Mouse (Mus musculus) CH12.LX (cell line): ENCODE measurements around the gene Gse1. TPM values are rescaled to one million over a fixed set of nuclear protein-coding genes. Genes with fewer than 3 reads are reported as not detected.

Source experiments
- DNase-seq: peaks from one replicate; pipeline ENCODE4 v3.0.0-alpha.2; 2013; ENCODE audit errors: extremely low read depth
- H3K27ac ChIP-seq: 2 replicates; pipeline ENCODE4 v1.5.1; 2012; ENCODE audit warnings: low read depth, mild to moderate bottlenecking, control low read depth, moderate library complexity; ENCODE audit not compliant: insufficient read depth
- H3K27me3 ChIP-seq: replicated peaks from 2 replicates; pipeline ENCODE3; 2012; ENCODE audit warnings: inconsistent platforms
- H3K36me3 ChIP-seq, 2 experiments: replicated peaks in 1 of 2; 2 replicates each; pipeline versions ENCODE3 to v1.6.1; 2012; ENCODE audit warnings: inconsistent platforms in 1 of 2, low read length in 1 of 2, mild to moderate bottlenecking in 1 of 2, mixed read lengths in 1 of 2, moderate library complexity in 1 of 2; ENCODE audit not compliant: control insufficient read depth in 1 of 2, insufficient read depth in 1 of 2
- H3K4me1 ChIP-seq, 2 experiments: 2 replicates each; pipeline ENCODE4 v1.6.1; 2012; ENCODE audit warnings: inconsistent platforms in 1 of 2, moderate library complexity in 1 of 2; ENCODE audit not compliant: insufficient read depth in 2 of 2, control insufficient read depth in 1 of 2
- H3K4me2 ChIP-seq: 2 replicates; pipeline ENCODE4 v1.6.1; 2012; ENCODE audit warnings: low read depth, mild to moderate bottlenecking, control low read depth; ENCODE audit not compliant: poor library complexity, insufficient read depth, severe bottlenecking
- H3K4me3 ChIP-seq, 3 experiments: fragments of 150-350 bp in 1 of 3; sonication (generic) in 1 of 3; replicated peaks in 1 of 3; 2 replicates each; pipeline versions ENCODE3 to v1.5.1; 2011 to 2012; ENCODE audit warnings: low read depth in 2 of 3, low read length in 2 of 3, mild to moderate bottlenecking in 2 of 3, moderate library complexity in 2 of 3, control low read depth in 1 of 3, improper control_type of control experiment in 1 of 3, inconsistent platforms in 1 of 3, mixed read lengths in 1 of 3; ENCODE audit not compliant: poor library complexity in 1 of 3
- H3K79me2 ChIP-seq: replicated peaks from 2 replicates; pipeline ENCODE4 v1.6.1; 2012; ENCODE audit warnings: mild to moderate bottlenecking, moderate library complexity; ENCODE audit not compliant: control insufficient read depth, poor library complexity, insufficient read depth, severe bottlenecking; ENCODE audit errors: extremely low read depth
- H3K9ac ChIP-seq: 2 replicates; pipeline ENCODE4 v1.6.1; 2012; ENCODE audit warnings: low read depth, mild to moderate bottlenecking, control low read depth, moderate library complexity; ENCODE audit not compliant: insufficient read depth
- H3K9me3 ChIP-seq: replicated peaks from 2 replicates; pipeline ENCODE3; 2012; ENCODE audit warnings: low read length, inconsistent platforms, mixed read lengths
- CHD1 ChIP-seq: IDR thresholded peaks from 2 replicates; pipeline ENCODE4 v1.6.1; 2012; ENCODE audit warnings: low read depth, low read length, improper control_type of control experiment, inconsistent platforms
- CHD2 ChIP-seq: IDR thresholded peaks from 2 replicates; pipeline ENCODE4 v1.6.1; 2011; ENCODE audit warnings: low read length, improper control_type of control experiment
- CTCF ChIP-seq, 2 experiments: IDR thresholded peaks in 1 of 2; conservative IDR thresholded peaks in 1 of 2; 2 replicates each; pipeline ENCODE4 v1.5.1; 2011 to 2012; ENCODE audit warnings: low read depth in 2 of 2, low read length in 2 of 2, improper control_type of control experiment in 1 of 2, inconsistent platforms in 1 of 2, mild to moderate bottlenecking in 1 of 2, moderate library complexity in 1 of 2
- E2F4 ChIP-seq: IDR thresholded peaks from 2 replicates; pipeline ENCODE4 v1.6.1; 2011; ENCODE audit warnings: low read depth, low read length, improper control_type of control experiment; ENCODE audit not compliant: insufficient replicate concordance
- ETS1 ChIP-seq: conservative IDR thresholded peaks from 2 replicates; pipeline ENCODE4 v1.6.1; 2012; ENCODE audit warnings: low read depth, mild to moderate bottlenecking, inconsistent platforms, low read length, improper control_type of control experiment, moderate library complexity
- GABPA ChIP-seq: IDR thresholded peaks from 2 replicates; pipeline ENCODE4 v1.6.1; 2012; ENCODE audit warnings: low read depth, low read length, improper control_type of control experiment, inconsistent platforms; ENCODE audit not compliant: insufficient replicate concordance
- HCFC1 ChIP-seq: IDR thresholded peaks from 2 replicates; pipeline ENCODE4 v1.6.1; 2012; ENCODE audit warnings: low read depth, mild to moderate bottlenecking, inconsistent platforms, low read length, improper control_type of control experiment
- IRF4 ChIP-seq: IDR thresholded peaks from 2 replicates; pipeline ENCODE4 v1.6.1; 2014; ENCODE audit warnings: low read depth, mild to moderate bottlenecking, inconsistent platforms, low read length, improper control_type of control experiment
- JUN ChIP-seq: IDR thresholded peaks from 2 replicates; pipeline ENCODE4 v1.6.1; 2011; ENCODE audit warnings: low read depth, mild to moderate bottlenecking, low read length, improper control_type of control experiment, moderate library complexity; ENCODE audit not compliant: insufficient read depth
- JUND ChIP-seq: conservative IDR thresholded peaks from 2 replicates; pipeline ENCODE4 v1.6.1; 2011; ENCODE audit warnings: low read depth, low read length, improper control_type of control experiment
- KAT2A ChIP-seq: IDR thresholded peaks from 2 replicates; pipeline ENCODE4 v1.6.1; 2012; ENCODE audit warnings: low read length, improper control_type of control experiment, inconsistent platforms; ENCODE audit not compliant: insufficient replicate concordance
- MAFK ChIP-seq: IDR thresholded peaks from 2 replicates; pipeline ENCODE4 v1.6.1; 2011; ENCODE audit warnings: low read length, improper control_type of control experiment; ENCODE audit not compliant: insufficient replicate concordance
- MAX ChIP-seq: IDR thresholded peaks from 2 replicates; pipeline ENCODE4 v1.6.1; 2011; ENCODE audit warnings: low read length, improper control_type of control experiment
- MAZ ChIP-seq: IDR thresholded peaks from 2 replicates; pipeline ENCODE4 v1.6.1; 2012; ENCODE audit warnings: low read depth, mild to moderate bottlenecking, inconsistent platforms, low read length, improper control_type of control experiment, moderate library complexity
- MEF2A ChIP-seq: IDR thresholded peaks from 2 replicates; pipeline ENCODE4 v1.6.1; 2014; ENCODE audit warnings: low read depth, mild to moderate bottlenecking, inconsistent platforms, low read length, improper control_type of control experiment, borderline replicate concordance
- MXI1 ChIP-seq: IDR thresholded peaks from 2 replicates; pipeline ENCODE4 v1.6.1; 2011; ENCODE audit warnings: mild to moderate bottlenecking, low read depth, low read length, improper control_type of control experiment
- MYC ChIP-seq: IDR thresholded peaks from 2 replicates; pipeline ENCODE4 v1.6.1; 2011; ENCODE audit warnings: low read depth, mild to moderate bottlenecking, improper control_type of control experiment, low read length
- NELFE ChIP-seq: IDR thresholded peaks from 2 replicates; pipeline ENCODE4 v1.6.1; 2011; ENCODE audit warnings: low read depth, low read length, improper control_type of control experiment
- PAX5 ChIP-seq: IDR thresholded peaks from 2 replicates; pipeline ENCODE4 v1.6.1; 2012; ENCODE audit warnings: low read length, inconsistent platforms, mixed read lengths
- POLR2A ChIP-seq: IDR thresholded peaks from 2 replicates; pipeline ENCODE4 v1.6.1; 2011; ENCODE audit warnings: low read depth, mild to moderate bottlenecking, improper control_type of control experiment, low read length
- RAD21 ChIP-seq: IDR thresholded peaks from 2 replicates; pipeline ENCODE4 v1.6.1; 2011; ENCODE audit warnings: low read depth, mild to moderate bottlenecking, low read length, improper control_type of control experiment, moderate library complexity
- RCOR1 ChIP-seq: conservative IDR thresholded peaks from 2 replicates; pipeline ENCODE4 v1.6.1; 2012; ENCODE audit warnings: low read depth, mild to moderate bottlenecking, inconsistent platforms, low read length, improper control_type of control experiment
- SIN3A ChIP-seq: IDR thresholded peaks from 2 replicates; pipeline ENCODE4 v1.6.1; 2012; ENCODE audit warnings: low read length, improper control_type of control experiment, inconsistent platforms
- TCF12 ChIP-seq: IDR thresholded peaks from 2 replicates; pipeline ENCODE4 v1.6.1; 2014; ENCODE audit warnings: low read depth, mild to moderate bottlenecking, inconsistent platforms, low read length, improper control_type of control experiment
- UBTF ChIP-seq: IDR thresholded peaks from 2 replicates; pipeline ENCODE4 v1.6.1; 2012; ENCODE audit warnings: low read depth, mild to moderate bottlenecking, inconsistent platforms, low read length, improper control_type of control experiment, moderate library complexity
- ZC3H11A ChIP-seq: IDR thresholded peaks from 2 replicates; pipeline ENCODE4 v1.6.1; 2012; ENCODE audit warnings: low read depth, mild to moderate bottlenecking, inconsistent platforms, low read length, improper control_type of control experiment
- ZKSCAN1 ChIP-seq: IDR thresholded peaks from 2 replicates; pipeline ENCODE4 v1.6.1; 2012; ENCODE audit warnings: low read depth, inconsistent platforms, low read length, improper control_type of control experiment, borderline replicate concordance
- ZMIZ1 ChIP-seq: IDR thresholded peaks from 2 replicates; pipeline ENCODE4 v1.6.1; 2012; ENCODE audit warnings: low read depth, mild to moderate bottlenecking, inconsistent platforms, low read length, improper control_type of control experiment
- ZNF384 ChIP-seq: IDR thresholded peaks from 2 replicates; pipeline ENCODE4 v1.6.1; 2012; ENCODE audit warnings: low read depth, low read length, improper control_type of control experiment, inconsistent platforms
- dilution Hi-C: fragments of 300-500 bp; cut with MboI; formaldehyde crosslinking; loops from 2 replicates; pipeline ENCODE4 v1.14.3; 2020; ENCODE audit warnings: low sequenced_read_pairs; ENCODE audit not compliant: extremely low pct_unique_long_range_greater_than_20kb, extremely low pct_ligation_motif_present
- in situ Hi-C: fragments of 300-500 bp; cut with MboI; formaldehyde crosslinking; loops from 3 replicates; pipeline ENCODE4 v1.14.3; 2019; ENCODE audit warnings: low sequenced_read_pairs, low pct_ligation_motif_present, low pct_unique_long_range_greater_than_20kb, mixed read lengths
- polyA plus RNA-seq: library from polyadenylated mRNA; unstranded; fragments of >175 nt; gene quantifications from 2 replicates; pipeline ENCODE4 v1.2.1, GENCODE M21; 2012; ENCODE audit warnings: low read depth; ENCODE audit not compliant: insufficient read length
- total RNA-seq, 2 experiments: library from RNA; depleted of rRNA; stranded (reverse); fragments of 300-350 nt in 1 of 2; fragments of >200 nt in 1 of 2; gene quantifications; 2 replicates each; pipeline ENCODE4 v1.2.3; 2012 to 2014

Gene Gse1
- total and polyA plus RNA-seq, 3 experiments, result 1.3 to 9.8 (median 8.5) TPM

GRCm38 (mm10) chr8:120289191-120289590, 60.9 kb downstream of the Gse1 start:
- no peaks in the 10 kb centered on the region for H3K36me3 ChIP-seq
- no peak overlapping the region for H3K27ac ChIP-seq
- H3K9me3 ChIP-seq, result no peaks in the 10 kb centered on the region
- no peak overlapping the region for H3K9ac ChIP-seq
- H3K27me3 ChIP-seq, result peaks cover 34% of the 10 kb centered on the region
- H3K4me1 ChIP-seq, result peaks cover 3 to 31% of the 10 kb centered on the region in 2 experiments; a peak in 3 of 4 replicates
- no peak overlapping the region for H3K4me3 ChIP-seq
- H3K79me2 ChIP-seq, result no peaks in the 10 kb centered on the region
- dilution Hi-C loops, result no loop called here
- no peak for TF ChIP-seq KAT2A
- no peak for TF ChIP-seq MAZ
- no peak for TF ChIP-seq MYC
- no peak for TF ChIP-seq GABPA
- TF ChIP-seq PAX5, result no peak
- no peak for TF ChIP-seq JUND
- no peak for TF ChIP-seq CHD1
- no peak for TF ChIP-seq ZNF384
- TF ChIP-seq CTCF (conservative IDR thresholded peaks at IDR 0.05 in 1 of 2, IDR thresholded peaks at IDR 0.05 in 1 of 2; ENCODE audit: low read depth in 2 of 2, low read length in 2 of 2), result no peak
- no peak for TF ChIP-seq CHD2
- TF ChIP-seq IRF4, result no peak
- no peak for TF ChIP-seq ZC3H11A
- no peak for TF ChIP-seq RAD21
- no peak for TF ChIP-seq HCFC1
- TF ChIP-seq MAFK, result no peak
- TF ChIP-seq POLR2A, result no peak
- TF ChIP-seq JUN, result no peak
- TF ChIP-seq NELFE, result no peak
- TF ChIP-seq ZKSCAN1, result no peak
- TF ChIP-seq ZMIZ1, result no peak
- TF ChIP-seq, all 38 proteins: peak for 0
- H3K4me2 ChIP-seq, result no peak overlapping the region
- no peak for DNase-seq
- in situ Hi-C loops, result no loop called here

GRCm38 (mm10) chr8:120289698-120290181, 61.5 kb downstream of the Gse1 start:
- no peak overlapping the region for H3K27ac ChIP-seq
- H3K4me1 ChIP-seq, result peaks cover 3 to 29% of the 10 kb centered on the region in 2 experiments; a peak in 3 of 4 replicates

More at GRCm38 (mm10) chr8:120289698-120290181, 61.5 kb downstream of the Gse1 start:
- Histone ChIP-seq H3K27me3 (peaks cover 30% of the 10 kb centered on the region), H3K9ac (no peak overlapping the region), H3K9me3 (no peaks in the 10 kb centered on the region), H3K36me3 (no peaks in the 10 kb centered on the region), H3K4me3 (no peak overlapping the region), H3K4me2 (no peak overlapping the region), H3K79me2 (no peaks in the 10 kb centered on the region)
- dilution Hi-C loops, result no loop called here
- DNase-seq, result no peak
- no peak for TF ChIP-seq RCOR1
- no peak for TF ChIP-seq MAZ
- no peak for TF ChIP-seq KAT2A
- TF ChIP-seq MYC, result no peak
- no peak for TF ChIP-seq IRF4
- no peak for TF ChIP-seq UBTF
- TF ChIP-seq MAX, result no peak
- TF ChIP-seq GABPA, result no peak
- no peak for TF ChIP-seq E2F4
- TF ChIP-seq ZNF384, result no peak
- TF ChIP-seq ETS1, result no peak
- TF ChIP-seq MAFK, result no peak
- TF ChIP-seq MXI1, result no peak
- no peak for TF ChIP-seq MEF2A
- TF ChIP-seq TCF12, result no peak
- no peak for TF ChIP-seq SIN3A
- no peak for TF ChIP-seq JUND
- in situ Hi-C loops, result no loop called here
